Mouse (Mus musculus): Measurements from ENCODE around the gene Nbeal2.

Nbeal2 gene

DNA sequence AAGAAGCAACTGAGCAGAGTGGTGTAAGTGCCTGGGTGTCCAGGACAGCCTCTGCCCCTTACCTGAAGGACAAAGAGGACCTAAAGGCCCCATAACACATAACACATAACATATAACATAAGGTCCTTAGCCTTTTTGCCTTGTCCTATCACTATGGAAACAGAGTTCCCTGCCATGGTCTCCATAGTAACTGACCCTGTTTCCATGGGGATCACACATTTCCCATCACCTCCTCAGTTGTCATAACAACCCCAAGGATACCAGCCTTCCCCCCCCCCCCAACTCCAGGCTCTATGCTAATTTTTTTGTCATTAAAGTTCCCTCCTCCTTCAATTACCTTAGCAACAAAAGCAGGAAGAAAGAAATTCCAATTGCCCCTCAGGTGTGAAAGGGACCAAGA is 4.2 kb downstream of the Nbeal2 start:
- no peak for DNase-seq (ENCODE audit: low spot score in 2 of 2)

DNA sequence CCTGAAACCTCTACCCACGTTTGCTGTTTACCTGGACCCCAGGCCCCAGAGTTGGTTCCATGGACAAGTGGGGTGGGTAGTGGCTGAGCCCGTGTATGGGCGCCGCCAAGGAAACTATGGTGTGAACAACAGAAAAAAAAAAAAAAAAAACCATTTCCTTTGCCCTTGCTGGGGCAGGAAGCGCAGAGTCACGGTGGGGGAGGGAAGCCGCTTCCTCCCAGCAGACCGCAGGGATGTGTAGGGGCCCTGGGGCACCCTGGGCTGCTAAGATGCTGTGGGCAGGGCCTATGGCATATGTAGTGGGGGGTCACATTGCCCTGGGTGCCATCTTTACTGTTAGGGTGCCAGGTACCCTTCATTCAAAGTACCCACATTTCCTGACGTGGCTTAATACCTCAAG is 8.7 kb downstream of the Nbeal2 start:
- DNase-seq (ENCODE audit: low spot score in 2 of 2), result peak; percentile 83 to 87

DNA sequence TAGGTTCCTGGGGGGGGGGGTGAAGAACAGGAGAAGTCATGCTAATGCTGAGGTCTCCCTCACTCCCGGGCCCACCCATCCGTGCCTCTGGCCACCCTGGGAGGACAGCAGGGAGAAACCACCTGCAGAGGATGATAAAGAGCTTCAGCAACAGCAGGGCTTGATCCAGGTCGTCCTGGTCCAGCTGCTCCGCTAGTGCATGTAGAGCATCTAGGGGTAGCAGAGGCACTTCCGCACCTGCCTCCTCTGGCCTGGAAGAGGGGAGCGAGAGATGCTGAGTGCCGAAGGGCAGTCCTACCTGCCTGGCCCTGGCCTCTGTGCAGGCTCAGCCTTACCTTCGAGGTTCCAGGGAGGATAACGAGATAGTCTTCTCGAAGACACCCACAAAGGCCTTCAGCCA is 9.7 kb downstream of the Nbeal2 start:
- DNase-seq (ENCODE audit: low spot score in 2 of 2), result no peak

DNA sequence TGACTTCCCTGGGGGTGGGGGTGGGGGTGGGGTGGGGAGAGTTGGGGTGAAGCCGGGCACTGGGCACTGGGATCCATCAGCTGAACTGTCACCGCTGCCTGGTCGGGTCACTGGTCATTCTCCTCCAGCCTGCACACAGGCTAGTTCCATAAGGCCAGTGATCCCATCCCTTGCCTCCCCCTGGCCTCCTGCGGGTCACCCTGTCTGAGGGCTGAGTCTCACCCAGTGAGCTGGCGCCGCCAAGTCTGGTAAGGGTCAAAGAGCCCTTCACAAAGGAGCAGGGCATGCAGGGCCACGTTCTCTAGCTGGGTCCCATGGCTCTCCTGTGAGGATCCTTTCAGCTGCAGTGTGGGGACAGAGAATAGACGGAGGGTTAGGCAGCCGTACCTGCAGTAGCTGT is 10.2 kb downstream of the Nbeal2 start:
- DNase-seq (ENCODE audit: low spot score in 2 of 2), result no peak

DNA sequence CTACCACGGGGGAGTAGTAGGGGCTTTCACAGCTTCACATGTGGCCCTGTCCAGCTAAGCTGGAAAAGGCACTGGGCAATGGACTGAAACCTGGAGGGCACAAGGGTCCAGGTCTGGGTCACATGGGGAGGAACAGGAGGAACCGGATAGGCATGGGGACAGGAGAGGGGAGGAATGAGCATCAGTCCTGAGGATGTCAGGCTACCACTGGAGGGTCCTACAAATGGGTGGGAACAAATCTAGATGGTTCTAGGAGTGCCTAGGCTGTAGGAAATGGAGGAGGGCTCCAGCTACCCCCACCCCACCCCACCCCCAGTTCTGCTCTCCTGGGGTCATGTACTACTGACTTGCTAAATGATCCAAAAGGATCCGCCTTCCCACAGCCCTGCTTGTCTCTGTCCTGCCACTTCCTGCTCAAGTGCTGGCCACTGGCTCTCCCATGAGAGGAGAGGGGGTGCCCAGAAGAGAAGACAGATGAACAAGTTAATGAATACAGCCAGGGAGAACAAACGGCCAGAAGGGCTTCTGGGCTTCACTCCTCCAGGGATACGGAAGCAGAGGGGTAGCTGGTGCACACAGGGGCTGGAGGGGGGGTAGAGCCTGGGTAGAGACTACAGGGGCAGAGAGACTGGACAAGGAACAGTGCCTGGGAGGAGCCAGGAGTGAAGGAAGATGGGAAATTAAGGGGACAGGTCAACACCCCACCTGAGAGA is 11.0 kb downstream of the Nbeal2 start:
- no peak for DNase-seq (ENCODE audit: low spot score in 2 of 2)

DNA sequence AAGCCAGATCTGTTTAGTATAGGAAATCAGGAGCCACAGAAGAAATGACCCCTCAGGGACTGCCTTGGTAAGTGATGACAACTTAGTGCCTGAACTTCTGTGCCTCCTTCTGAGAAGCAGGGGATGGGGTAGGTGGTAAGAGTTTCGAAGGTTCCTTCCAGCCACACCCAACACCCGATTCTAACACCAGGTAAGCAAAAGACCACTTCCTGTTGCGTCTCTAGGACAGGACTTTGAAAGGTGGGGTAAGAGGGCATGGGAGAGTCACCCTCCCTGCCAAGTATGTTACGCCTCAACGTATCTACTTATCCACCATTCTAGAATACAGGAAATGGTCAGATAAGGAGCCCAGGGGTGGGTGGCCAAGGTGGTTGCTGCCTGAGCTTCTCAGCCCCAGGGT is 13.0 kb downstream of the Nbeal2 start:
- DNase-seq (ENCODE audit: low spot score in 2 of 2), result no peak

DNA sequence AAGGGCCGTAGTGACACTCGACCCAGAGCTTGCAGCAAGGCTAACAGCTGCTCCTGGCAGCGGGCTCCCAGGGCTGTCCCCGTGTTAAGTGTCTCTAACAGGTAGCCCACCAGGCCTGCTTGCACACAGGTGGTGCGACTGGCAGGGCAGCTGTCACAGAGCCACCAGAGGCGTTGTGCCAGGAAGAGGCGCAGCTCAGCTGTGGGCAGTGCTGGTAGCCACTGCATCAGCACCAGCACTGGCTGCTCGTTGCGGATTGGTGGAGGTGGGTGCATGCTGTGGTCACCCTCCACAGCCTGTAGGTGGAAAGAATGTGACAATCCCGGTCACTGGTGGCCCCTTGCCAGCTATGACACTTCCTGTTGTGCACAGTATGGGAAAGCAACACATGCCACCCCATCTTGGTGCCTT is 15.3 kb downstream of the Nbeal2 start:
- no peak for DNase-seq (ENCODE audit: low spot score in 2 of 2)

DNA sequence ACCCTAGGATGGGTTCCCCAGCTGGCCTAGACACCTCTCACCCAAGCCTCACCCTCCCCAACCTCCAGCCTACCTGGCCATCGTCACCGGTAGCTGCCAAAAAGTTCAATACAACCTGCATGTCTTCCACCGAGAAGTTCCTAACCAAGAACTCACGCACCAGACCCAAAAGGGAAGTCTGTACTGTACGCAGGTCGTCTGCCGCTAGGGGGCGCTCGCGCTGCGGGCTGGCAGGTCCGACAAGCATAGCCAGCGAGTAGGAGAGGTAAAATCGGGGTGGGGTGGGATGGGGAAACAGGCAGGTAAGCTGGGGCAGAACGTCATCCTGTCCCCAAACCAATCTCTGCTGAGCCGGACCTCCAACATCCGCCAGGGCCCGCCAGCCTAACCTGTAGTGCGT is 18.7 kb downstream of the Nbeal2 start:
- peak; percentile 78 to 97 for DNase-seq (ENCODE audit: low spot score in 2 of 2)

DNA sequence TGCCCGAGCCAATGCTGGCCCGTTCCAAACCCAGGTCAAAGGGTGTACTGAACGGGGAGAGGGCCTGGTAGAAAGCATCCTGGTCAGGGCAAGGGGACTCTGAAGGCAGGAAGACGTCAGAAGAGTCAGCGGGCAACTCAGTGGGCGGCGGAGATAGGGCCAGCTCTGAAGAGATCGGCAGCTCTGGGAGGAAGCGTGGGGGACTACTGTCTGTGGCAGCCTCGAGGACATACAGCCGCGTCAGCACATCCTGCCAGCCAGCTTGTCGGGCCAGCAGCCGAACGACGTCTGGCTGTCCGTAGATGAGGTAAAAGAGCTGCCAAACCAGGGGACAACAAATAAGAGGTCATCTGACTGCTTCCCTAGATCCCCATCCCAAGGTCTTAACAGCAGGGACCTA is 20.1 kb downstream of the Nbeal2 start:
- no peak for DNase-seq (ENCODE audit: low spot score in 2 of 2)

DNA sequence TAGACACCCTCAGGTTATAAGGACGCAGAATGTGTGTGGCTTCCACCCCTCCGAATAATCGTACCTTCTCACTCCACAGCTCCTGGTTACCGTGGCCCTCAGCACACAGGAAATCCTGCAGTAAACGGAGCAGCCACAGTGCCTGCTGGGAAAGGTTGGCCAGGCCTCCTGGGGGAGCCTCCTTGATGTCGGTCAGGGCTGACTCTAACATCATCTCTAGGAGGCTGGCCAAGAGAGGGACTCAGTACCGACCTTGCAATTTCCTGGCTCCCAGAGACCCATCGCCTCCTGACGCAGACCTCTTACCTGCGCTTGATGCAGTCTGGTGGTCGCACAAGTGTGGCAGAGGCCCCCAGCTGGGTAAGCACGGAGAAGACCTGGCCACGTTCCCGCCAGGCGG is 21.3 kb downstream of the Nbeal2 start:
- no peak for DNase-seq (ENCODE audit: low spot score in 2 of 2)

DNA sequence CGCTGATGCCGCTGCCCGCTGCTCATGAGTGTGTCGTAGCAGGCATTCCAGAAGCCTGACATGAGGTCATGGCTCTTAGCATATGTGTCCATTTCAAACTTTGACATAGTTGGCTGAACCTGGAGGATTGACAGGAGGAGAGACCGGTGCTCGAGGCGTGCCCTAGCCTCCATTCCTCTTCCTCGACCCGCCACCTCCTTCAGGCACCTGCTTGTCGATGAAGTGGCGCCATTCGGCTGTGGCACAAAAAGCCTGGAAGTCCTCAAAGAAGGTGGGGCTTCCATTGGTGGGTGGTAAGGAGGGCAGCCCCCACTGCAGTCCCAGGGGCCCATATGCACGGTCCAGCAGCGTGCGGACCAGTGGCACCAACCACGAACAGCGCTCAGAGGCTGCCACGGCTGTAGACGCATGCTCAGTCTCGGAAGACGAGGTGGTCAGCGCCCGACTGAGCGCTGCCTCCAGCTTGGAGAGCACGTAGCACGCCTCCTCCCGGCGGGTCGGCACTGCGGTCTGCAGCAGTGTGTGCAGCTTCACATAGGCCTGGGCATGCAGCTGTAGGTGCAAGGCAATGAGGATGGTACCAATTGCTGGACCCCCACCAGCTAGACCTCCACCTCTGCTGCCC is 22.2 kb downstream of the Nbeal2 start:
- DNase-seq (ENCODE audit: low spot score in 2 of 2), result no peak

DNA sequence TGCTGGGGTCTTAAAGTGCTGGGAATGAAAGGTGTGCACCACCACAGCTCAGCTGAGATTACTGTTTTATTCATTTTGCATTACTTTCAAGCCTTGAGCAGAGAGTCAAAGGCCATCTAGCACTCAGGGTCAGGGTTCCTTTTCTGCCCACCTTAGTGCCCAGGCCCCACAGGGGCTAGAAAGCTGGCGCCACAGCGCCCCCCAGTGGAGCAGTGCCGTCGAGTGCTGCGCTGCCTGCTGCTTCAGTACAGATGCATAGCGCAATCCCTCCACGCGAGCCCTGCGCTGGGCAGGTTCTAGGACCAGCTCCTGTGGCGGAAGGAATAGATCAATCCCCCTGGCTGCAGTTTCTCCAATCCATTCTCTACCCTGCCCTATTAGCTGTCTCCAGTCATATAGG is 22.8 kb downstream of the Nbeal2 start:
- DNase-seq (ENCODE audit: low spot score in 2 of 2), result peak in 1 of 2 experiments; percentile 59

DNA sequence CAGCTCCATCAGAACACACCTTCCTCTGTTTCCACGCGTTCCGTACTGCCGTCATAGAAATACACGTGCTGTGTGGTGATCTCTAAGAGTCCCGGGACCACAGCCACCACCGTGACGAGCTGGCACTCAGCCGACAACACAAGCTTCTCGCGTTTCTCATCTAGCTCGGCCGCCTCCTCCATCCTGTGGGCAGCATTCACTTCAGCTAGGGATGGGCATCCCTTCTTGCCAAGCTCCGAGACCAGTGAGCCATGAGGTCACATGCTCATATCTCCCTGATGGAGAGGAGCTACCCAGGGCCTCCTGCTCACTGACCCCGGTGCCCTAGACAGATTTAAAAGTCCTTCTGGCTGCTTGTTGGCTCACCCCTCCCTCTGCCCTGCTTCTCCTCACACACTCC is 23.8 kb downstream of the Nbeal2 start:
- no peak for DNase-seq (ENCODE audit: low spot score in 2 of 2)

DNA sequence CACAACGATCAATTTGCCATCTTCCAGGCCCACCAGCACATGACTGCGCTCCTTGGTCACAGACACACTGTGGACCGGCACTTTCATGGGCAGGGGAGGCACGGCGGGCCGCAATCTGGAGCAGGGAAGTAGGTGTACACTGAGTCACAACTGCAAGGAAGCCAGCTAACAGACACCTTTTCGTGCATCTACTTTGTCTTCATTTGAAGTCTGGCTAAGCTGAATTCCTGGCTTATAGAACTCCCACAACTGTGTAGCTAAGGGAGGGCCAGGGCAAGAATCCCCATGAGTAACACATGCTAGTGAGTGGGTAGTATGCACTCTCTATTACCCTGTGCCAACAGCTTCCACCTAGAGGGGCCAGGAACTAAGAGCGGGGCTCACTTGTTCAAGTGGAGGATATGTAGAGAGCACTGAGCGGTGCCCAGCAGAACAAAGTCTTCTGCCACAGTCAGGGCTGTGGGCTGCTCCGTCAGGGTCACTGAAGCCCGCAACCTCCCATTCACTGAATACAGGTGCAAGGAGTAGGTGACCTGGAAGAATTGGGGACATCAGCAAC is 28.5 kb downstream of the Nbeal2 start:
- no peak for DNase-seq (ENCODE audit: low spot score in 2 of 2)

DNA sequence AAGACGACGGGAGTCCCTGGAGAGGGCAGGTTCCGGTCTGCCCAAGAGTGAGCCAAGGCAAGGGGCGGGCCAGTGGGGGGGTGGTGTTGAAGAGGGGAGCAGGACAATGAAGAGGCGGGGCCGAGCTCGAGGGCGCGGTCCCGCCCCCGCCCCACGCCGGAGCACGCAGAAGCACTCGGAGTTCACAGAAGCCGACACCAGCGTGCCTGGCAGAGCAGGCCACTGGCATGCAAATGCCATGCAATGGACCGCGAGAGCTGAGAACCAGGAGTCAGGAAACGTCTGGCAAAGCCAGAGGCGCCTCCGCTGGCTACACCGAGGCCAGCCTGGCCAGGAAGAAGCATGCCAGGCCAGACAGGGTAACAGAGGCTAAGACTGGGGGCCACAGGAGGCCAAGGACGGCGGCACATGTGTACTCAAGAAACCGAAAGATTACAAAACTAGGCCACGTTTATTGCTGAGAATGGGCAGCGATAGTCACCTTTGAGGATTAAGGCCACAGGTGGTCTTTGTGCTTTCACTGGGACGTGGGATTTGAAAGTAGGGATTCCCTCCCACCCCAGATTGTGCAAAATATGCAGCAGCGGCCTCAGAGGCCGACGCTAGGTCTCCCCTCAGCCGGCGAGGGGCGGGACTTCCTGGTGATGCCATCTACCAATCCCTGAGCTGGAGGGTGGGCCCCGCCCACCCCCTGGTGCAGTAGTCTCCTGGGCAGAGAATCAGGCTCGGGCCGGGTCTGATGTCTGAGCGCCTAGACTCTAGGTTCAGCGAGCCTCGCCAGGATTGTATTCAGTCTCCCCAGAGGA is 29.4 kb downstream of the Nbeal2 start, which contains the start of gene Nradd:
TSS of gene Nradd (minus strand) at position 92 of the 806 bp plus-strand sequence.
- no peak for DNase-seq (ENCODE audit: low spot score in 2 of 2)

DNA sequence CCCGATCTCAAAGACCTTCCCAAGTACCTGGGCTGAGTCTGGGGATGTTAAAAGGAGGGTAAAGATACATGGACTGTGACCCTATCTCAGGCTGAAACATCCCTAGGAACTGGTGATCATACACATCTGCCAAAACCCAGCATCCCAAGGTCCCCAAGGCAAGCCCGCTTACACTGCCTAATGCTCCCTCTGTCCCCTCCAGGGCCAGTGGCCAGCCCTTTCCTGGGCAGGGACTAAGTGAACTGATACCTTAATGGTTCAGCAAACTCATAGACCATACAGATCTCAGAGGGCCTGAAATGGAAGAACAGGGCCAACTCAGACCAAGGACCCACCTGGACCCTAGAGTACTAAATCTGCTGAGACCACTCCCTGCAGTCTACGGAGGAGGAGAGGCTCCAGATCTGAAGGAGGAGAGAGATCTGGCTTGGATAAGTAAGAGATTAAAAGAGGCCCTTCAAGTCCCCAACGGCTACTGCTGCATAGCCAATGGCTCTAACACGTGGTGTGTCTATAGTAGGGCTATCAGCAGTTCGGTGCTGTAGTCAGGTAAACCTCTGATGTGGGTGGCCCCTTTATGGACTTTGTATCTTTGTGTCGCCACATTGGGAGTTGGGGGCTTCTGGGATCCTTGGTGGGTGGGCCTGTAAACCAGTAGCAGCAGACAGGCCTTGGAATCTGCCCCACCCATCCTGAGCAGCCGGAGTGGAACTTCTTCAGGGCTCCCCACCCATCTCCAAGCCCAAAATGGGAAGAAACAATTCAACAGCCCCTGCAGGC is 30.4 kb downstream of the Nbeal2 start:
- no peak for DNase-seq (ENCODE audit: low spot score in 2 of 2)

DNA sequence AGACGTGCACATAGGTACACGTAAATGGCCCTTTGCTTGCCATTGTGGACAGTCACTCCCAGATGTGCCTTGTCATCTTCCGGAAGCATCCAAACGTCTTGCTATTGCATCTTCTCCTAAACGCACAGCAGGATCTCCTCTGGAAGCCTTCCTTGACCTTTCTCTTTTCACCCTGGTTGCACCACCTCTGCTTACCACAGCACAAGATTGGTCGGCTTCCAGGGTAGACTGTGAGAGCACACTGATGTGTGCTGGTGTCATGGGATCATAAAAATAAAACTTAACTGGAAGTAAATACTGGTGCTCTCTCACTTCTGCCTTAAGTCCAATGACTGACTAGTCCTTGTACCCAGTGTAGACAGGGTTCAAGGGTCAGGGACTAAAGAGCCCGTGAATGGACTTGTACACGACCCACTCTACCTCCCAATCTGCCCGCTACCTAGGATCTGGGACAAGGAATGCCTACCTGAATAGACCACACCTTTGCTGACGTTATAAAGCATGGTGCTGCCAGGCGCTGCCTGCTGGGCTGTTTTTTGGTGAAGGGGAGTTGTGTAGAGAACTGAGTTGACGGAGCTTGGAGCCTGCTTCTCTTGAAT is 31.2 kb downstream of the Nbeal2 start:
- no peak for DNase-seq (ENCODE audit: low spot score in 2 of 2)

DNA sequence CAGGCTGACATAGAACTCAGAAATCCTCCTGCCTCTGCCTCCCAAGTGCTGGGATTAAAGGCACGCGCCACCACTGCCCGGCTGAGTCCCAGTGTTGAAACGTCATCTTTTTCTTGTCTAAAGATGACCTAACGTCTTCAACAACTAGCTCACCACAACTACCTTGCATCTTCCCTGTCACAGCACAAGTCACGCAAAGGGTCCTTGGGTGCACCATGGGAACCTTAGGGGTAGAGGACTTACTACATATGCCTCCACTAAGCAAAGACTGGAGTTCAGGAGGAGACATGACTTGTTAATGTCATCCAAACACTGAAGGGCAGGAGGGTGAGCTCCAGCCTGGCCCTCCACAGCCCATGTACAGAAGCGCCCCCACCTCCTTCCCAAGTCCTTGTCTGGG is 33.3 kb downstream of the Nbeal2 start:
- no peak for DNase-seq (ENCODE audit: low spot score in 2 of 2)

DNA sequence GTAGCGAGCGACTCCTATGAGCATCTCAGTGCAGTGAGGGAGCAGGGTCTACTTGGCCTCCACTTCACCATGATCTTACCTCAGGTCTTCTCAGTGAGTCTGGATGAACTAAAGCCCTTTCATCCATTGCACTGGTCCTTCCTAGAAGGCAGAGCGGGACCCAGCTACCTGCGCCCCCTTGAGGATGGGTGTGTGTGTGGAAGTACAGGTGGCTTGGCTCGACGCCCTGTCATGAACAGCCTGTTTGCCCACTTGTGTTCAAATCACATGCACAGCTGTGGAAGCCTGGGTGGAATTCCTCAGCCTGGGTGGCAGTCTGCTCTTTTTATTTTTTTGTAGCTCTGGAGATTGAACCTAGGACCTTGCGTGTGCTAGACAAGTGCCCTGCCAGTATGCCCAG is 33.8 kb downstream of the Nbeal2 start:
- DNase-seq (ENCODE audit: low spot score in 2 of 2), result no peak

DNA sequence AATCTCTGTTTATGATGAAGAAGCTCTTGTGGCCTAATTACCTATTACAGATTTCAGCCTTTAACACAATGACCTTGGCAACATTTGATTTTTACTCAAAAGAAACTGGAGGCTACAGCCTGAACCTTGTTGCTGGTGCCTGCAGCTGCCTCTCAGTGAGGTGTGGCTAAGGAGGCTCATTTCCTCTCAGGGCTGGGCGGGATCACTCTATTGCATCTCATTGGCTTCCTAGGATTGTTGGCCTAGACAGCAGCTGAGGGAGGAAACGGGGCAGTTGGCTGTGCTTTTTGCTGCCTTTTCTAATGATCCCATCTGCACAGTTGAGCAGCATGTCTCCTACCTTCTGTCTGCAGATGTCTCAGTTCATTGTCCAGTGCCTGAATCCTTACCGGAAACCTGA is 36.9 kb downstream of the Nbeal2 start:
- no peak for DNase-seq (ENCODE audit: low spot score in 2 of 2)

DNA sequence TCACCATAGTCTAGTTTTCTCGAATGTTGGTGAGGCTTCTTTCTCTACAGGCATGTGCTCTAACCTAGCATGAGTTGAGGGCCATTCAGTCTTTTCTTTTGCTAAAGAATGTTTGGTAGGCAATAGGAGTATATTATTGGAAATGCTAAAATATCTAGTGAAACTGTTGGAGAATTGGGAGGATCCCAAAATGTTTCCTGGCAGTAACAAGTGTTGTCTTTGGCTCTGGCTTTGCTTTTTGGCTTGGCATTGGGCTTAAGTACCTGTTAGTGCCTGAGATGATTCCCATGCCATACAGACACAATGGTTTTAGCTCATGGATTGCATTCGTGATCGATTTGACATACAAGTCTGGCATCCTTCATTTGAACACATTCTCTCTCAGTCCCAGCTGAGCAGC is 42.5 kb downstream of the Nbeal2 start:
- no peak for DNase-seq (ENCODE audit: low spot score in 2 of 2)

Data from thymus, postnatal 10 days (tissue).